Mouse (Mus musculus) forebrain, embryonic 16.5 days (tissue): ENCODE measurements around the gene Nav2. TPM values are rescaled to one million over a fixed set of nuclear protein-coding genes. Genes with fewer than 3 reads are reported as not detected.
A peak's percentile ranks its signal among the peaks of the same experiment; 100 is the strongest.

Experiments used
- ATAC-seq: fragments of 200-750 bp; cut with Nextera tagmentation; 2 replicates; pipeline ENCODE4 v1.8.0; 2017; ENCODE audit warnings: mild to moderate bottlenecking, moderate library complexity
- H3K27ac ChIP-seq: fragments of 300-500 bp; sonication (generic); 2 replicates; pipeline ENCODE4 v1.5.1; 2014; ENCODE audit warnings: low read length, control low read depth
- H3K27me3 ChIP-seq: fragments of 300-500 bp; sonication (generic); replicated peaks from 2 replicates; pipeline ENCODE4 v1.6.1; 2014; ENCODE audit warnings: low read length; ENCODE audit not compliant: control insufficient read depth, insufficient read depth
- H3K36me3 ChIP-seq: fragments of 300-500 bp; sonication (generic); 2 replicates; pipeline ENCODE4 v1.6.1; 2014; ENCODE audit not compliant: control insufficient read depth, insufficient read depth
- H3K4me1 ChIP-seq: fragments of 300-500 bp; sonication (generic); replicated peaks from 2 replicates; pipeline ENCODE4 v1.6.1; 2014; ENCODE audit warnings: low read length; ENCODE audit not compliant: control insufficient read depth, insufficient read depth
- H3K4me2 ChIP-seq: fragments of 300-500 bp; sonication (generic); 2 replicates; pipeline ENCODE4 v1.6.1; 2014; ENCODE audit warnings: mild to moderate bottlenecking, low read length, control low read depth
- H3K4me3 ChIP-seq: fragments of 300-500 bp; sonication (generic); replicated peaks from 2 replicates; pipeline ENCODE4 v1.5.1; 2014; ENCODE audit warnings: mild to moderate bottlenecking, low read length, control low read depth
- H3K9ac ChIP-seq: fragments of 300-500 bp; sonication (generic); replicated peaks from 2 replicates; pipeline ENCODE4 v1.6.1; 2014; ENCODE audit warnings: low read depth, low read length, control low read depth
- H3K9me3 ChIP-seq: fragments of 300-500 bp; sonication (generic); 2 replicates; pipeline ENCODE4 v1.6.1; 2016; ENCODE audit warnings: low read length; ENCODE audit not compliant: control insufficient read depth
- WGBS: fragments of 180-500 bp; shearing (Covaris S2); extraction: QIAGEN DNeasy Blood & Tissue Kit; methylation state at CpG from one replicate; pipeline ENCODE4 v1.1.7; 2014; 5-methylcytosine and 5-hydroxymethylcytosine counted together
- polyA plus RNA-seq: library from polyadenylated mRNA; unstranded; fragments of >200 nt; fragmentation: Nextera tagmentation; extraction: Ambion mirVana; gene quantifications from 2 replicates; pipeline ENCODE4 v1.2.1, GENCODE M21; 2015

The Nav2 gene
- polyA plus RNA-seq, 1 experiment from 2014 or later = 35.2 TPM

DNA sequence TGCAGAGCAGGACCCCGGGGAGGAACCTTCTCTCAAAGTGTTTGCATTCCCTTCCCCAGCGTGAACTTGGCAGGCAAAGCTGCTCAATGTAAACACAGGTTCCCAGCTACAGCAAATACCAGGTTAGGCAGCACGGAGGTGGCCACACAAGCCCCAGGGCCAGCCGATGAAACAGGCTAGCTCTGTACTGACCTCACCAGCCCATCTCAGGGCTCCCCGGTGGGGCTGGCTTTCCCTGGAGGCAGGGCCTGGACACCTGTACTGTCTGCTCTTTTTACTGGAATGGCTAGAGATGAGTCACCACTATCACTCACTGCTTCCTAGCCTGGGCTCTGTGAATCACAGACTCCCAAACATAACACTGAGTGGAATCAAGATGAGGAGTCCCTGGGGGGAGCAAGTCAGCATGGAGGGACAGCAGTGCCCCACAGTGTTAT is 287.2 kb downstream of the Nav2 start:
- no peak overlapping the region for H3K4me2 ChIP-seq
- no peaks in the 10 kb centered on the region for H3K27me3 ChIP-seq
- H3K9me3 ChIP-seq = no peaks in the 10 kb centered on the region
- H3K9ac ChIP-seq = no peak overlapping the region
- H3K4me1 ChIP-seq = peaks cover 19% of the 10 kb centered on the region
- H3K4me3 ChIP-seq = no peak overlapping the region
- ATAC-seq = no peak
- H3K36me3 ChIP-seq = no peaks in the 10 kb centered on the region
- H3K27ac ChIP-seq = no peak overlapping the region
- 72% methylated on average over 5 of the region's 5 CpGs for WGBS

- Histone ChIP-seq H3K4me2 (no peak overlapping the region), H3K9me3 (no peaks in the 10 kb centered on the region), H3K27me3 (no peaks in the 10 kb centered on the region), H3K4me3 (no peak overlapping the region), H3K36me3 (no peaks in the 10 kb centered on the region), H3K9ac (no peak overlapping the region), H3K4me1 (peaks cover 9% of the 10 kb centered on the region), H3K27ac (peak overlapping the region; percentile 60)
- WGBS = 26% methylated on average over 6 of the region's 6 CpGs
- peak; percentile 93 for ATAC-seq
These were observed 290.9 kb downstream of the Nav2 start for GRCm38 (mm10) chr7:49199366-49199765.

- WGBS = 89% methylated on average over 6 of the region's 6 CpGs
- H3K27ac ChIP-seq = peak overlapping the region; percentile 60
- H3K9ac ChIP-seq = no peak overlapping the region
- H3K4me3 ChIP-seq = no peak overlapping the region
- H3K27me3 ChIP-seq = no peaks in the 10 kb centered on the region
- H3K36me3 ChIP-seq = no peaks in the 10 kb centered on the region
- H3K9me3 ChIP-seq = no peaks in the 10 kb centered on the region
- H3K4me2 ChIP-seq = no peak overlapping the region
- peaks cover 9% of the 10 kb centered on the region for H3K4me1 ChIP-seq
- no peak for ATAC-seq
These were observed 291.8 kb downstream of the Nav2 start for GRCm38 (mm10) chr7:49200270-49200669.

DNA sequence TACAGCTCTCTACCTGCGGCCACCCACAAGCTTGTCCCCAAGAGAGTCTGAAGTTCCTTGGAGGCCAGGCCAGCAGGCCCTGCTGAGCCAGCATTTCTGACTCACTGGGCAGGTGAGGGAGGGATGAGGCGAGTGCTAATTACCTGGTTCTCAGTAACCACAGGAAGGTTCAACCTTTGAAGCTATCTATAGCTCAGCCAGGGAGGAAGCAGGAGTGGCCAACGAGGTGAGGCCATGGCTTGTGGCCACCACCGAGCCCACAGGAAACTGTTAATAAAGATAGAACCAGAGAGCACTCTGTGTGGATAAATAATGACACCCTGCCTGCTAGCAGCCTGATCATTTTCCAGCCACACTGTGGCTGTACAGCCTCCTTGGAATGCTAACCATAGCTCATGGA is 294.5 kb downstream of the Nav2 start:
- ATAC-seq = no peak
- WGBS = 72% methylated on average over 4 of the region's 4 CpGs

DNA sequence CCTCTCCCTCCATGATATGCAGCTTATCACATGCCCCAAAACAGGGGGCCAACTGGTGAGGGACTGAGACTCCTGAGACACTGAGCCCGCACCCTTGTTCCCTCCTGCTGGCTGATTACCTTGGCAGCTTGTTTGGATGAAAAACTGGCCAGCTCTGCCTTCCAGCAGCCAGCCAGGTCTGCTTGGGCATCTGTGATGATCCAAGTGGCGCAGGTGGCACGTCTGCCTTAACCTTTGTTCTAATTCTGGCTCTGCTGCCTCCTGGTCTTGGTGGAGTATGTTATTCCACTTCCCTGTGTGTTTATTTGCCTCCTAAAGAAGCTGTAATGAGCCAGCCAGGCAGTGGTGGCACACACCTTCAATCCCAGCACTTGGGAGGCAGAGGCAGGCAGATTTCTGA is 296.3 kb downstream of the Nav2 start:
- Histone ChIP-seq H3K4me2 (no peak overlapping the region), H3K4me1 (0 out of 2 replicates have a peak, but pooled peaks cover 7% of the 10 kb centered on the region), H3K4me3 (no peak overlapping the region), H3K36me3 (no peaks in the 10 kb centered on the region), H3K9me3 (no peaks in the 10 kb centered on the region), H3K9ac (no peak overlapping the region), H3K27me3 (no peaks in the 10 kb centered on the region), H3K27ac (no peak overlapping the region)
- ATAC-seq = no peak
- WGBS = 79% methylated on average over 3 of the region's 3 CpGs

More for the DNA sequence above, 294.5 kb downstream of the Nav2 start:
- Histone ChIP-seq H3K36me3 (no peaks in the 10 kb centered on the region), H3K4me2 (no peak overlapping the region), H3K9ac (no peak overlapping the region), H3K9me3 (no peaks in the 10 kb centered on the region), H3K4me3 (no peak overlapping the region), H3K27ac (no peak overlapping the region), H3K27me3 (no peaks in the 10 kb centered on the region), H3K4me1 (peaks cover 9% of the 10 kb centered on the region)

- ATAC-seq = no peak
- Histone ChIP-seq H3K27me3 (no peaks in the 10 kb centered on the region), H3K4me2 (no peak overlapping the region), H3K9me3 (no peaks in the 10 kb centered on the region), H3K4me1 (0 out of 2 replicates have a peak, but pooled peaks cover 7% of the 10 kb centered on the region), H3K4me3 (no peak overlapping the region), H3K27ac (no peak overlapping the region), H3K36me3 (no peaks in the 10 kb centered on the region), H3K9ac (no peak overlapping the region)
- WGBS = 82% methylated on average over 1 of the region's 1 CpGs
These were observed 297.0 kb downstream of the Nav2 start for GRCm38 (mm10) chr7:49205551-49205950.

DNA sequence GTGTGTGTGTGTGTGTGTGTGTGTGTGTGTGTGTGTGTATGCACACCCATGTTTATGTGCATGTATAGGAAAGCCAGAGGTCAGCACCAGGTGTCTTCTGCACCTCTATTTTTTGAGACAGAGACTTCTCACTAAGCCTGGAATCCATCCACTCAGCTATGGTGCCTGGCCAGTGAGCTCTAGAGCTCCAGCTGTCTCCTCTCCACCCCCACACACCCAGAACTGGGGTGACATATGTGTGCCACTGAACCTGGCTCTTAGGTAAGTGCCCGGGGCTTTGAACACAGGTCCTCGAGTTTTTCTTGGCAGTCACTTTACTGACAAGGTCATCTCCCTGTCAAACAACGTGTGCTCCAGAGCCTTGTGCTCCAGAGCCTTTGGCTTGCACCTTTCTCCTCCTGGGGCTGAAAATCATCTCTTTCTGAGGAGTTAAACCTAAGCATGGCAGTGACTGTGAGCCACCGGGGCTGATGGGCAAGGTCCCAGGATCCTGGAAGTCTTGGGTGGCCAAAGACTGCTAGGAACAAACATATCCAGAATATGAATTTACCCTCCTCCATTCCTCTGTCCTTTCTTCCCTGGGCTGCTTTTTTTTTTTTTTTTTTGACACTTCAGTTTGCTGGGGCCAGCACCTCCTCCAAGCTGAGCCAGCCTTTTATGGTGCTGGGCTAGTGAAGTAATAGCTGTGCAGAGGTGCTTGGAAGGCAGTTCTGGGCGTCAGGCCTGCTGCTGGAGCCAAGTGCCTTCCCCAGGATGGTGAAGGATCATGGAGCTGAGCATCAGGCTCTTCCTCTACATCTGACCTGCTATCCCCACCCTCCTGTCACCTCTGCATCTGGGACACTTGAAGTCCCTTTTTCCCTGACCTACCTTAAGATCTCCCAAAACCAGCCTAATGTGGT is 298.5 kb downstream of the Nav2 start:
- H3K9ac ChIP-seq = no peak overlapping the region
- H3K4me3 ChIP-seq = no peak overlapping the region
- WGBS = 71% methylated on average over 5 of the region's 5 CpGs
- no peak for ATAC-seq
- no peak overlapping the region for H3K4me2 ChIP-seq
- no peaks in the 10 kb centered on the region for H3K9me3 ChIP-seq
- 0 out of 2 replicates have a peak, but pooled peaks cover 7% of the 10 kb centered on the region for H3K4me1 ChIP-seq
- no peak overlapping the region for H3K27ac ChIP-seq
- no peaks in the 10 kb centered on the region for H3K36me3 ChIP-seq
- H3K27me3 ChIP-seq = no peaks in the 10 kb centered on the region

DNA sequence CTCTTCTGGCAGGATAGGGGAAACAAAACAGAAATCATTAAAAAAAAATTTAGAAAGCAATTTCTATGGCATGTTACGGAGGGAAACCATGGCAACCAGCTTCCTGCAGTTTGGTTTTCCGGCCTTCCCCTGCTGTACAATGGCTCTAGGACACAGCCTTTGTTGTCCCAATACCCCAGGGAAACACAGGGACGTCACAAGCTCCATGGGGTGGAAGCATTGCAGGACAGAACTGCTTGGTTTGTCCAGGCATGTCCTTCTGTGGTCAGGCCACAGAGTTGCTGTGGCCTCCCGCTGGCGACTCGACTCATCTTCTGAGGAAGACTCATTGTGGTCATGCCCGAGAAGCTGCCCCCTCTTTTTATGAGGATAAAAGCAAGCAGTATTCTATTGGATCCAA is 301.0 kb downstream of the Nav2 start:
- H3K9ac ChIP-seq = no peak overlapping the region
- H3K4me3 ChIP-seq = no peak overlapping the region
- no peak overlapping the region for H3K4me2 ChIP-seq
- H3K36me3 ChIP-seq = no peaks in the 10 kb centered on the region
- no peak for ATAC-seq
- no peak overlapping the region for H3K27ac ChIP-seq
- H3K4me1 ChIP-seq = 0 out of 2 replicates have a peak, but pooled peaks cover 2% of the 10 kb centered on the region
- 50% methylated on average over 7 of the region's 7 CpGs for WGBS
- no peaks in the 10 kb centered on the region for H3K9me3 ChIP-seq
- H3K27me3 ChIP-seq = no peaks in the 10 kb centered on the region

GRCm38 (mm10) chr7:49210721-49211120 is 302.2 kb downstream of the Nav2 start:
- H3K27me3 ChIP-seq = no peaks in the 10 kb centered on the region
- 92% methylated on average over 8 of the region's 8 CpGs for WGBS
- H3K9me3 ChIP-seq = no peaks in the 10 kb centered on the region
- no peaks in the 10 kb centered on the region for H3K36me3 ChIP-seq
- ATAC-seq = no peak
- H3K4me1 ChIP-seq = 0 out of 2 replicates have a peak, but pooled peaks cover 2% of the 10 kb centered on the region
- no peak overlapping the region for H3K9ac ChIP-seq
- H3K4me3 ChIP-seq = no peak overlapping the region
- no peak overlapping the region for H3K4me2 ChIP-seq
- H3K27ac ChIP-seq = no peak overlapping the region
